Mouse (Mus musculus) limb, embryonic 15.5 days (tissue): ENCODE results near the gene Srsf6. TPM values are rescaled to one million over a fixed set of nuclear protein-coding genes. Genes with fewer than 3 reads are reported as not detected.

Source experiments
- ATAC-seq: fragments of 200-750 bp; cut with Nextera tagmentation; 2 replicates; pipeline ENCODE4 v1.8.0; 2017; ENCODE audit warnings: low read depth, moderate TSS enrichment; ENCODE audit not compliant: insufficient number of reproducible peaks, low FRiP score, low TSS enrichment
- H3K27ac ChIP-seq: fragments of 300-500 bp; sonication (generic); 2 replicates; pipeline ENCODE4 v1.5.1; 2015; ENCODE audit warnings: moderate library complexity, mild to moderate bottlenecking, inconsistent platforms
- H3K27me3 ChIP-seq: fragments of 300-500 bp; sonication (generic); 2 replicates; pipeline ENCODE4 v1.6.1; 2015; ENCODE audit warnings: inconsistent platforms
- H3K36me3 ChIP-seq: fragments of 300-500 bp; sonication (generic); 2 replicates; pipeline ENCODE4 v1.6.1; 2015; ENCODE audit warnings: inconsistent platforms
- H3K4me1 ChIP-seq: fragments of 300-500 bp; sonication (generic); 2 replicates; pipeline ENCODE4 v1.6.1; 2015; ENCODE audit warnings: inconsistent platforms
- H3K4me2 ChIP-seq: fragments of 300-500 bp; sonication (generic); 2 replicates; pipeline ENCODE4 v1.6.1; 2015; ENCODE audit warnings: mild to moderate bottlenecking, inconsistent platforms
- H3K4me3 ChIP-seq: fragments of 300-500 bp; sonication (generic); 2 replicates; pipeline ENCODE4 v1.5.1; 2015; ENCODE audit warnings: mild to moderate bottlenecking, inconsistent platforms
- H3K9ac ChIP-seq: fragments of 300-500 bp; sonication (generic); 2 replicates; pipeline ENCODE4 v1.6.1; 2015; ENCODE audit warnings: inconsistent platforms
- H3K9me3 ChIP-seq: fragments of 300-500 bp; sonication (generic); 2 replicates; pipeline ENCODE4 v1.6.1; 2016; ENCODE audit warnings: inconsistent platforms
- WGBS: fragments of 180-500 bp; shearing (Covaris S2); methylation state at CpG from one replicate; pipeline ENCODE4 v1.1.7; 2015; 5-methylcytosine and 5-hydroxymethylcytosine counted together
- polyA plus RNA-seq: library from polyadenylated mRNA; unstranded; fragments of >200 nt; fragmentation: Nextera tagmentation; extraction: Ambion mirVana; gene quantifications from 2 replicates; pipeline ENCODE4 v1.2.1, GENCODE M21; 2015

Gene Srsf6
- polyA plus RNA-seq, 1 experiment from 2014 or later: 179 TPM

DNA sequence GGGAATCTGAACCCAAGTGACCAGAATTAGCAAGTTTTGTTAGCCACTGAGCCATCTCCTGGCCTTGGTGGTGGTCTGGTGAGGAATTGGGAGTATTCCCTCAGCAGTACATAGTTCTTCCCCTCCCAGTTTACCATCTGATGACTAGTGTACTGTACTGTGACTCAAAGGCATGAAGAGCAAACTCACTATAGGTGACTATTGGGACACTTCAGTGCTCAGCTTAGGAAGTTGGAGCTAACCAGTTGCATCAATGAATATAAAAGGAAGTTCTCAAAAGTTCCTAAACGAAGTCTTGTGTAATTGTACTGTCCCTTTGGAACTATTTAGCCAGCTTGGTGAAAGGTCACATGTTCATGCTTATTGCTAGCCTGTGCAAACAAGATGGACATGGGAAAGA lies 8.2 kb downstream of the Srsf6 start:
- Histone ChIP-seq H3K27me3 (0 out of 2 replicates have a peak, but pooled peaks cover 5% of the 10 kb centered on the region), H3K9me3 (no peaks in the 10 kb centered on the region), H3K27ac (no peak overlapping the region), H3K4me1 (peaks cover 22% of the 10 kb centered on the region), H3K4me3 (no peak overlapping the region), H3K9ac (no peak overlapping the region), H3K36me3 (peaks cover 50% of the 10 kb centered on the region), H3K4me2 (no peak overlapping the region)
- WGBS: 67% methylated on average over 1 of the region's 1 CpGs
- no peak for ATAC-seq

DNA sequence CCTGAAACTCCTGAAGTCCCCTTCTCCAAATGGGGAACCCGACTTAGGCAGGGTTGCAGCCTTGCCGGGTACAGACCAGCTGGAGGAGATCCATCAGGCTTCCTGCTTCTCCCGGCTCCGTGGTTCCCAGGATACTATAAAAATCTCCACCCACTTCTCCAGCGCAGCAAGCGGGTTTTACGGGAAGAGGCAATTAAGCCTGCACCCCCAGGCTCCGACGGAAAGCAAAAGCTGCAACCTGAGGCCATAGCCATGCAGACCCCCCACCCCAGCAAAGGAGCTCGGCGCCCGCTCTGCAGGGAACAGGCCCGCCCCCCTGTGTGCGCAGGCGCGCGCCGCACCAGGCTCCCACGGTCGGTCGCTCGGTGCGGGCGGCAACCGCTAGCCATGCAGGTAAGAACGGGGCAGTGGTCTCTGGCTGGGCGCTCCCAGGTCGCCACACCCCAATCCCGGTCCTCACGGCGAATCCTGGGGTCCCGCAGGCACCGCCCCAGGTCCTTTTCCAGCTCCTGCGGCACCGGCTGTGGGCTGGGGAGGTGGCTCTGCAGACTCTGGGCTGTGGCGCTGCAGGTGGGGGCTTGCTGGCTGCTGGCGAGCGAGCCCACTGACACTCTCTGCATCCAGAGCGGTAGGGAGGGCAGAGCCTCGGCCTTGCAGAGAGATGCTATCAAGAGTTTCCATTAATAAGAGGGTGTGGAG lies 12.0 kb downstream of the Srsf6 start, which contains the start of gene L3mbtl1:
Gene L3mbtl1 (plus strand): TSS at position 325 of the 699 bp plus-strand sequence.
- Histone ChIP-seq H3K9ac (peak within 1 kb of the TSS; percentile 42), H3K4me1 (peaks cover 22% of the 10 kb centered on the region), H3K27ac (no peak within 1 kb of the TSS; the same call in 1 of the 2 replicates), H3K27me3 (0 out of 2 replicates have a peak, but pooled peaks cover 8% of the 10 kb centered on the region), H3K9me3 (no peaks in the 10 kb centered on the region), H3K4me3 (peak within 1 kb of the TSS; percentile 56), H3K4me2 (peak within 1 kb of the TSS; percentile 99), H3K36me3 (peaks cover 21% of the 10 kb centered on the region)
- ATAC-seq: no peak
- 1% methylated on average over 40 of the region's 40 CpGs for WGBS

DNA sequence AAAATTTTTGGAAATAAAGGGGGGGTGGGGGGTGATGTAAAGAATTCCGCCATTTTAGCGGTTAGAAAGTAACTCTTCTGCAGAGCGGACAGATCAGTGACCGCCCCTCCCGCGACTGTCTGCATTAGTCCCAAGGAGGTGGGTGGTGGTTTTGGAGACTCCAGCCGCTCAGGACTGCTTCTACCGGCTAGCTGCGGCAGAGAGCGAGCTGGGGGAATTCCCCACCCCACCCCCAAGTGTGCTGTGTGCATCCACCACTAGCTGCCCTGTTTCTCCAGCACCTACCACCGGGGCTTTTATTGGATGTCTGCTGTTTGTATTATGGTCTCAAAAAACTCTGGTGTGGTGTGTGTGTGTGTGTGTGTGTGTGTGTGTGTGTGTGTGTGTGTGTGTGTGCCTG lies 12.6 kb downstream of the Srsf6 start:
- H3K9me3 ChIP-seq: no peaks in the 10 kb centered on the region
- peak overlapping the region; percentile 99 for H3K4me2 ChIP-seq
- H3K4me1 ChIP-seq: peaks cover 22% of the 10 kb centered on the region
- peak overlapping the region; percentile 56 for H3K4me3 ChIP-seq
- H3K27me3 ChIP-seq: 0 out of 2 replicates have a peak, but pooled peaks cover 8% of the 10 kb centered on the region
- peaks cover 15% of the 10 kb centered on the region for H3K36me3 ChIP-seq
- ATAC-seq: no peak
- no peak overlapping the region for H3K9ac ChIP-seq
- WGBS: 7% methylated on average over 11 of the region's 11 CpGs
- H3K27ac ChIP-seq: no peak overlapping the region

DNA sequence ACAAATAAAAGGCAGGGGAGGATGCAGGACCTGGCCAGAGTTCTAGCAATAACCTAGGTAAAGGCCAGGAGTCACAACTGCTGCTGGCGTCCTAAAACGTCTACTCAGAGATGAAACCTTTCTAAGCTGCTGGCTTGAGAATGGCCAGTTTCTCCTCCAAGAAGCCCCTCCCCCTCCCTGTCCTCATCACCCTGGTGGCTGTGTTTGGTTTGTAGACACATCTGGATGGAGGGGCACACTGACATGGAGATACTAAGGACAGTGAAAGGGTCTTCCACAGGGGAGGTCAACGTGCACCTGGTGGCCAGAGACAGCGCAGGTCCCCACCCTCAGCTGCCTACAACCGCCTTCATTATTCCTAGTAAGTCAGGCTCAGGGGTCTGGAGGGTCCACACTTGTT lies 15.6 kb downstream of the Srsf6 start:
- no peaks in the 10 kb centered on the region for H3K9me3 ChIP-seq
- H3K4me3 ChIP-seq: no peak overlapping the region
- H3K27me3 ChIP-seq: 0 out of 2 replicates have a peak, but pooled peaks cover 5% of the 10 kb centered on the region
- H3K4me2 ChIP-seq: no peak overlapping the region
- H3K36me3 ChIP-seq: no peaks in the 10 kb centered on the region
- ATAC-seq: no peak
- 81% methylated on average over 5 of the region's 5 CpGs for WGBS
- no peak overlapping the region for H3K9ac ChIP-seq
- no peak overlapping the region for H3K27ac ChIP-seq
- peaks cover 16% of the 10 kb centered on the region for H3K4me1 ChIP-seq

DNA sequence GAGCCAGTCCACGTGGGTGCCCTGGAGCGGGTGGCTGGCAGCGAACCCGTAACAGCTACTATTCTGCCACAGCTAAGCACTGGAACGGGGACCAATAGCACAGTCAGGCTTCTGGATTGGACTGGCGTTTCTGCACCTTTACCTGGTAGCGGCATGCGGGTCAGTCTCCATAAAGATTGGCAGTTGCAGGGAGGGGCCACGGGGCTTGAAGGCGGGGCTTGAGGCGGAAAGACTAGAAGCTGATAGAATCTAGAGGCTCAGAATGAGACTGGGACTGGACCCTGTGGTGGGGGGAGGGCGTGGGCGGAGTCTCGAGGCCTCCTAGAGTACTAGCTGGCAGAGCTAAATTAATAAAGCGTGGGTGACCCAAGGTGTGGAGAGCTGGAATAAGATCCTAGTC lies 16.4 kb downstream of the Srsf6 start:
- Histone ChIP-seq H3K4me3 (peak overlapping the region; percentile 16), H3K4me2 (peak overlapping the region; percentile 41), H3K9me3 (no peaks in the 10 kb centered on the region), H3K27ac (no peak overlapping the region), H3K36me3 (no peaks in the 10 kb centered on the region), H3K4me1 (peaks cover 13% of the 10 kb centered on the region), H3K27me3 (0 out of 2 replicates have a peak, but pooled peaks cover 5% of the 10 kb centered on the region), H3K9ac (no peak overlapping the region)
- WGBS: 35% methylated on average over 15 of the region's 15 CpGs
- no peak for ATAC-seq

DNA sequence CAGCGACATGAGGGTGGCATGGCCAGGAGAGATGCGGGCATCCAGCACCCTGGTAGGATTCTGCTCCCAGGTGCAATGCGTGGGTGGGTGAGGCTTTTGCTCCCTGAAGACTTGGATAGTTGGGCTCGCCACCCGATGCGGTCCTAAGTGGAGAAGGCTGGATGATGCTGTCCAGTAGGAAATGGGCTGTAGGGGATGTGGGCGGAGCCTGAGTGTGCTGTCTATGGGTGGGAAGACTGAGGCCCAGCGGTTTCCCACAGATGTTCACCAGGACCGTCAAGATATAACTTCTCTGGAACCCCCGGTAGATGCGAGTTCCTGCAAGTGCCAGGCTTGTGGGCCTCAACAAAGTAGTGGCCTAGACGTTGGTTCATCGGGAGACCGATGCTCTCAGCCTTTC lies 16.9 kb downstream of the Srsf6 start:
- Histone ChIP-seq H3K27ac (no peak overlapping the region), H3K4me1 (peaks cover 8% of the 10 kb centered on the region), H3K4me3 (peak overlapping the region; percentile 16), H3K27me3 (0 out of 2 replicates have a peak, but pooled peaks cover 5% of the 10 kb centered on the region), H3K9ac (no peak overlapping the region), H3K4me2 (peak overlapping the region; percentile 41), H3K9me3 (no peaks in the 10 kb centered on the region), H3K36me3 (no peaks in the 10 kb centered on the region)
- no peak for ATAC-seq
- WGBS: 60% methylated on average over 14 of the region's 14 CpGs

DNA sequence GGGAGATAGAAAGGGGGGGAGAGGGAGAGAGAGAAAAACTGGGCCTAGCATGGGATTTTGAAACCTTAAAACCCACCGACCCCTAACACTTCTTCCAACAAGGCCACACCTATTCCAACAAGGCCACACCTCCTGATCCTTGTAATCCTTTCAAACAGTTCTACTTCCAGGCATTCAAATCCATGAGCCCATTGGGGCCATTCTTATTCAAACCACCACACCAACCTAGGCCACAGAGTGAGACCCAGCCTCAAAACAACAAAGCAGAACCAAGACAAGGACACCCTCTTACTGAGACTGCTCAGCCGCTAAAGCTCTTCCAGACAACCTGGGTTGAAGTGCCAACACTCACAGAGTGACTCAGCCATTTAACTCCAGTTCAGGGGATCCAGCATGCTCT lies 19.4 kb downstream of the Srsf6 start:
- 84% methylated on average over 2 of the region's 2 CpGs for WGBS
- Histone ChIP-seq H3K36me3 (no peaks in the 10 kb centered on the region), H3K27ac (no peak overlapping the region), H3K9me3 (no peaks in the 10 kb centered on the region), H3K9ac (no peak overlapping the region), H3K4me3 (no peak overlapping the region), H3K4me1 (no peaks in the 10 kb centered on the region), H3K27me3 (no peaks in the 10 kb centered on the region), H3K4me2 (no peak overlapping the region)
- ATAC-seq: no peak

DNA sequence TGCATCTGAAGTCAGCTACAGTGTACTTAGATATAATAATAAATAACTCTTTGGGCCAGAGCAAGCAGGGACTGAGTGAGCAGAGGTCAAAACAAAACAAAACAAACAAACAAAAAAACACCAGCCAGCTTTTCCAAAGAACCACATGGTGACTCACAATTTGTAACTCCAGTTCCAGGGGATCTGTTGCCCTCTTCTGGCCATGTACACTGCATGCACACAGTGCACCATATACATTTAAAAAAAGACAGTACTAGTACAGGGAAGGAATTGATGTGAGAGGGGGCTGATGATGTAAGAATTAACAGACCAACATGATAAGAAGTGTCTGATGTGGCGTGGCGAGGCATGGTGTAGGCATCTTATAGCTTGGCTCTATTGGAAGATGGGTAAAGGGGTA lies 25.5 kb downstream of the Srsf6 start:
- Histone ChIP-seq H3K27me3 (no peaks in the 10 kb centered on the region), H3K36me3 (no peaks in the 10 kb centered on the region), H3K9ac (no peak overlapping the region), H3K9me3 (no peaks in the 10 kb centered on the region), H3K4me2 (no peak overlapping the region), H3K4me1 (no peaks in the 10 kb centered on the region), H3K27ac (no peak overlapping the region), H3K4me3 (no peak overlapping the region)
- WGBS: 92% methylated on average over 2 of the region's 2 CpGs
- no peak for ATAC-seq

DNA sequence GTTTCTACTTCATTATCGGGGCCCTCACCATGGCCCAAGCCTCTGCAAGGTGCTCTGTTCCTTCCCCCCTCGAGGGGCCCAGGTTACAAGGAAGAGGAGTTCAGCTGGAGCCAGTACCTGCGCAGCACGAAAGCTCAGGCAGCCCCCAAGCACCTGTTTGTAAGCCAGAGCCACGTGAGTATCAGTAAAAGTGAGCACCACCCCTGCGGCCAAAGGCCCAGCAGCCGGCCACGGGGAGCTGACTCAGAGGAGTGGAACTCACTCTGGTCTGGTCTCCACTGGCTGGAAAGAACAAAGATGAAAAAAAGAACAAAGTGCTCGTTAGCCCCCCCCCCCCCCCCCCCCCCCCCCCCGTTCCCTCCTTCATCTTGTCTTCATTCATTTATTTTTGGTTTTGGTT lies 30.0 kb downstream of the Srsf6 start:
- Histone ChIP-seq H3K4me2 (no peak overlapping the region), H3K4me3 (no peak overlapping the region), H3K27ac (no peak overlapping the region), H3K9me3 (no peaks in the 10 kb centered on the region), H3K9ac (no peak overlapping the region), H3K4me1 (no peaks in the 10 kb centered on the region), H3K36me3 (no peaks in the 10 kb centered on the region), H3K27me3 (no peaks in the 10 kb centered on the region)
- WGBS: 52% methylated on average over 9 of the region's 10 CpGs
- ATAC-seq: no peak

DNA sequence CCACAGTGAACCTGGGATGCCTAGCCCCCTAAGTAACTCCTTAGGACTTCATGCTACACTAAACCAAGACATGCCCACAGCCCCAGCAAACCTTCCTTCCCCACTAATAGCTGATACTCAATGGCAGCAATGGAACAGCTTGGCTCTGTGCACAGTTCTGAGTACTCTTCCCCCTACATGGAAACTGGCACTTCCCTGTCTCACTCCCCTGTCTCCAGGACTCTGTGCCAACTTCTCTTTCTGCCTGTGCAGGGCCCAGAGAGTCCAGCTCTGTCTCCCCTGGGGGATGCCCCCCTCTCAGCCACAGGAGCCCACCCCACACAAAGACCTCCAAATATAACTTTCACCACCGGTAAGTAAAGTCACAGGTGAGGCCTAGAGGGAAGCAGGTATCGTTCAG lies 35.4 kb downstream of the Srsf6 start:
- Histone ChIP-seq H3K4me1 (no peaks in the 10 kb centered on the region), H3K9me3 (no peaks in the 10 kb centered on the region), H3K36me3 (no peaks in the 10 kb centered on the region), H3K27ac (no peak overlapping the region), H3K4me2 (no peak overlapping the region), H3K4me3 (no peak overlapping the region), H3K9ac (no peak overlapping the region), H3K27me3 (no peaks in the 10 kb centered on the region)
- ATAC-seq: no peak
- 95% methylated on average over 2 of the region's 2 CpGs for WGBS

DNA sequence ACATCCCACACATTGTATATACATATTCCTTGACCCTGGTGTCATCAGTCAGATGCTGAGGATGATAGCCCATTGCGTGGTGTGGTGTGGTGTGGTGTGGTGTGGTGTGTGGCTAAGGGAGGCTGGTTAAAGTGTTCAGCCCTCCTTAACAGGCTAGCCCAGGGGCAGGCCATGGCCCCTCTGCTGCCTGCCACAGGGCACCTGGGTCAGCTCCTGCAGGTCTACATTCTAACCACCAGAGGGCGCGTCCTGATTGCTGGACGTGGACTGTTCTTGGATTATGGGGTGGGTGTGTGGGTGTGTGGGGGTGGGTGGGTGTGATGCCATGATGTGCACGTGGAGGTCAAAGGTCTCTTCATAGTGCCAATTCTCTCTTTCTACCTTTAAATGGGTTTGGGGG lies 37.0 kb downstream of the Srsf6 start:
- Histone ChIP-seq H3K9ac (no peak overlapping the region), H3K36me3 (no peaks in the 10 kb centered on the region), H3K4me2 (no peak overlapping the region), H3K4me1 (0 out of 2 replicates have a peak, but pooled peaks cover under 1% of the 10 kb centered on the region), H3K4me3 (no peak overlapping the region), H3K27me3 (no peaks in the 10 kb centered on the region), H3K9me3 (no peaks in the 10 kb centered on the region), H3K27ac (no peak overlapping the region)
- WGBS: 5% methylated on average over 5 of the region's 5 CpGs
- no peak for ATAC-seq

DNA sequence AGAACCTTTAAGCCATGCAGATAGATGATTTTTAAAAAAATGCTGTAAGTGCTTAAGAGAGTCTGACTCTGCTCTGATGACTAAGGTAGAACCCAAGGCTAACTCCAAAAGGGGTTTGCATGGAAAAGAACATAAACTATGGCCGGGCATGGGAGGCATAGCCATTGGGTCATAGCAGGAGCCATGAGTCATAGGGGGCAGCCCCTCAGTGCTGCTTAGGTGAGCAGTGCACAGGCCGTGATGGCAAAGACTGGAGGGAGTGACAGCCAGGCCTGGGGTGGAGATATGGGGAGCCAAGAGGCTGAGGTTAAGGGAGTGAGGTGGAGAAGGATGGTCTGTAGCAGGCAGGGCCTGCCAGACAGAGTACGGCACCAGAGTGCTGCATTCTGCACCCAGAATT lies 37.8 kb downstream of the Srsf6 start:
- H3K9me3 ChIP-seq: no peaks in the 10 kb centered on the region
- no peak overlapping the region for H3K4me3 ChIP-seq
- H3K4me2 ChIP-seq: no peak overlapping the region
- no peaks in the 10 kb centered on the region for H3K36me3 ChIP-seq
- no peak overlapping the region for H3K27ac ChIP-seq
- 0 out of 2 replicates have a peak overlapping the region, but pooled peaks have one; percentile 7 for H3K9ac ChIP-seq
- peaks cover 7% of the 10 kb centered on the region; the same call in 1 of the 2 replicates for H3K4me1 ChIP-seq
- H3K27me3 ChIP-seq: no peaks in the 10 kb centered on the region
- WGBS: 77% methylated on average over 3 of the region's 3 CpGs
- ATAC-seq: no peak
